Mouse (Mus musculus): ENCODE measurements around the gene Kirrel3.
A peak's percentile ranks its signal among the peaks of the same experiment; 100 is the strongest.

Kirrel3 gene

DNA sequence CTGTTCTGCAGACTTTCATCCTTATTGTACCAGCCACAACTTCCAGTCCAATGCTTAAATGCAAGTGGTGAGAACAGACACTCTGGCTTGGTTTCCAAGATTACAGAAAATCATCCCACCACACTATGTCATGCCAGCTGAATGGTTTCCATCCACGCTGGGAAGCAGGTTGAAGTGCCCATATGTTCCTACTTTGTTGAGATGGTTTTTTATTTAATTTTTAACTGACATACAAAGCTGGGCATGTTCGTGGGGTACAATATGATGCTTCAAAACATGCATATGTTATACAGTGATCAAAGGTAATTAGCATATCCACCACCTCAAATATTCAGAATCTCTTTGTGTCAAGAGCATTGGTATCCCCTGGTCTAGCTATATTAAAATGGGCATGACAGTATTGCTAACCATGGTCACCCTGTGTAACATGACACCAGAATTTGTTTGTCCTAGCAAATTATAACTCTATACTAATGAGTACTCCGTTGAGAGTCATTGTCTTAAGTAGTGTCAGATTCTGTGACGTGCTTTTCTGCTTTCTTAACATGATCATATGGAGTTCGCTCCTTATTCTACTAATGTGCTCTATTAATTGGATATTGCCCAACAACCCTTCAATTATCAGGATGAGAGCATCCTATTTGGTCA is 472.6 kb downstream of the Kirrel3 start:
- no peak for DNase-seq

- no peak for DNase-seq
Measured at GRCm38 (mm10) chr9:34960736-34961135, 475.0 kb downstream of the Kirrel3 start.

DNA sequence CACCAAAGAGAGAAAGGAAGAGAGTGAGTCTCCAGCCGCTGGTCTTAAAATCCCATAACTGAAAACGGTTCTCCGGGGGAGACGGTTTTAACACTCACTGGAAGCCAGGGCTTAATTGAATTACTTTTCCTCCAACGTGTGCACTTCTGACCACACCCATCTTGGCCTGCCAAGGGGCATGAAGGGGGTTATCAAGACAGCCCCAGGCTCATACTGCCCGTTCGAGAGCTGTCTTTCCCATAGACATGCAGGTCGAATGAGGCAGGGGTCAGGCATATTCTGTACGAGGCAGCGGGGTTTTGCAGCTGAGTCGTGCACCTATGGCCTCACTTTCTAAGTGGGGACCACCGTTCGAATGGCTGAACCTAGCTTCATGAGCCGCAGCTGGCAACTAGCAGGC is 475.5 kb downstream of the Kirrel3 start:
- no peak for DNase-seq

GRCm38 (mm10) chr9:34962251-34962650 is 476.6 kb downstream of the Kirrel3 start:
- DNase-seq = no peak

GRCm38 (mm10) chr9:34963593-34963992 is 477.9 kb downstream of the Kirrel3 start:
- DNase-seq = no peak

DNA sequence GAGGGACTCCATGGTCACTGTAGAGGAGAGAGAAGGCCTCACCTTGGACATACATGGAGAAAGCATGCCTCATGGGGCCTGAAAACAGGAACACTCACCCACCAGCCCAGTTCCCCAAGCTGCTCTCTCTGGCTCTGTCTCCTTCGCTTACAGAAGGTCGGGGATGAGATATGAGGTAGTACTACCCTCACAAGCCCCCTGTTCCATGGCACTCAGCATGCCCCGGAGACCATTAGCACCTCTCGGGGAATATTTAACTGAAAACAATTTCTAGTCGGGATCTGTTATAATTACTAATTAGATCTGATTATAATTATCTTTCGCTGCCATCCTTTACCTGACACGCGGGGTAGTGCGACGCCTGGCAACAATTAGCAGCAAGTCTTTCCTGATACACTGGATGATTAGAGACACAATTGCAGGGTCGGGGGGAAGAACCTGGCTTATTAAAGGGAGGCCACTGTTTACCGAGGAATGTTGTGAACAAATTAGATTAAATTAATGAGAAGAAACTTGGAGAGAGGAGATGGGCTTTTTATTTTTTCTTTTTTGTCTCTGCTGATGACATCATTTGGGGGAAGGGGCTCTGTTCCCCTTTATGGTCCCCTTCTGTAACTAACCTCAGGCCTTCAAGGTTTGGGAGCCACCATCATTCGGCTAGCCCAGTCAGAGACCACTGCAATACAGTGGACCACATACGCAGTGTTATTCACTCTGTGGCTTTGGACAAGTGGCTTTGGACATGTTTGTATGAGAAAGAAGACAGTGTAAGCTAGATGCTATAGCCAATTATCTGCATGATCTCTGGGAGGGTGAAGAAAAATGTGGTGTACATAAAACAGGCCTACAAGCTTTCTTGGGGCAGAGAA is 478.7 kb downstream of the Kirrel3 start:
- DNase-seq = no peak

DNA sequence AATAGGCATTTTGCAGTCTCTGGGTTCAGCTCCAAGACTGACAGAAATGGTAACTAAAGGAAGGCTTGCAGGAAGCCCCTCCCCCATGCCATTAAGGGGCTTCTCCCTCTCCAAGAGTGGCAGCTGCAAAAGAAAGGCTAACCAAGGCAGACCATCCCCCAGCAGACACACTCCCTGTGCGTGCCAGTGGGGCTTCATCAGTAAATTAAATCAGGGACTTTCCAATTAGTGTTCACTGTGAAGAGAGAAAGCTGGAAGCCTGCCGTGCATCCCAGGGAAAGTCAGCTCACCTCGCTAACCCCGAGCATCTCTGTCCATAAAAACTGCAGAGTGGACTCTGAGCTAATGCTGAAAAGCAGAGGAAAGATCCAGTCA is 479.3 kb downstream of the Kirrel3 start:
- no peak for DNase-seq

- DNase-seq = no peak
Measured at GRCm38 (mm10) chr9:34967772-34968171, 482.1 kb downstream of the Kirrel3 start.

DNA sequence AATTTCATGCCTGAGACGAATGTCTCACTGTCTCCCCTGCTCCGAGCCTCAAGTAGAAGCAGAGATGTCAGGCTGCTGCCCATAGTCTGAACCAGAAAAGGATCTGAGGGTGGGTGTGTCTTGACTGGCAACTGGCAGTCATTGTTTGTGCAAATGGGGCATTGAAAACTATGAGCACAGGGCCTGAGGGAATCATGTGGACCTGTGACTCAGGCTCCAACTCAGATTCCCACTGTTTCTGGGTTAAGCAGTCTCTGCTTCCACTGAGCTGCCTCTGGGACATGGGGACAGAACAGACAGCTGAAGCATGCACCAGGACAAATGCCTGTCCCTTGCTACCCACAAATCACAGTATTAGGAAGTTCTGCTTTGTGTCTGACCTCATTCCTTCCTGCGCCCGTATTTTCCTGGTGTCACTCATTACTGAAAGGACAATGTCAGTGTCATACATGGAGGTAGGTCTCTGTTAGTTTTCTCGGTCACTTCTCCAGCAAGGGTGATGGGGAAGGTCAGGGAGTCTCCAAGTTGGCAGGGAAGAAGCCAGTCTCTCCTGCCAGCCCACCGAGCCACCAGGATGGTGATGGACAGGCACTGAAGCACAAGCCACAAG is 484.3 kb downstream of the Kirrel3 start:
- DNase-seq = no peak

DNA sequence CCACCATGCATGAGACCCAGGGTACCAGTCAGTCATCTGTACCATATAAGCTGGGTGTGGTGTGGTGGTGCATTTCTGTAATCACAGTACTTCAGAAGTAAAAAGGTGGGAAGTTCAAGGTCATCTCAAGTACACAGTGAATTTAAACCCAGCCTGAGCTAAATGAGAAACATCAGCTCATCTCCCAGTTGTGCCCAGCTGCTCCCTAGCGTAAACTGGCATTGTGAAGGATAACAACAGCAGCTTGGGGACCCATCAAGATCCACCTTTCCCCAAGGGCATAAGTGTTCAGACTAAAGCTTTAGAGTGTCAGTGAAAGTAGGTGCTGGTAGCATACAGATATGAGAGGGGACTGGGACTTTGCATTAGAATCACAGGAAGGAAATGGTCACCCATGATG is 488.6 kb downstream of the Kirrel3 start:
- DNase-seq = no peak

DNA sequence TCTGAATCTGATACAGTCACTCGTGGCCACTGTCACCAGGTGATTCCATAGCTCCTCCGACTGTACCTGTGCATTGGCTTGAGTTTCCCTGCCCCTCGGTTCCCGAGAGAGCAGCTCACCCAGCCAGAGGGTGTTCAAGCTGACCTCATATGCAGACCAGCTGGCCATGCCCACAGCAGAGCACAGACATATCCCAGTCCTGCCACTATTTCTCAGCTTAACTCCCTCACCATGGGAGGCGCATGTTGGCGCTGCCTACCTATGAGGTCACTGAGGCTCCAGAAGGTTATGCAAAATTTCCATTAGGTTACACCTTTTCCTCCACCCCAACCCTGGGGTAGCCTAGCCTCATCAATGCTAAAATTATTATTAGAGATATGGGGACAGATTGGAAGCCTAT is 489.6 kb downstream of the Kirrel3 start:
- no peak for DNase-seq

DNA sequence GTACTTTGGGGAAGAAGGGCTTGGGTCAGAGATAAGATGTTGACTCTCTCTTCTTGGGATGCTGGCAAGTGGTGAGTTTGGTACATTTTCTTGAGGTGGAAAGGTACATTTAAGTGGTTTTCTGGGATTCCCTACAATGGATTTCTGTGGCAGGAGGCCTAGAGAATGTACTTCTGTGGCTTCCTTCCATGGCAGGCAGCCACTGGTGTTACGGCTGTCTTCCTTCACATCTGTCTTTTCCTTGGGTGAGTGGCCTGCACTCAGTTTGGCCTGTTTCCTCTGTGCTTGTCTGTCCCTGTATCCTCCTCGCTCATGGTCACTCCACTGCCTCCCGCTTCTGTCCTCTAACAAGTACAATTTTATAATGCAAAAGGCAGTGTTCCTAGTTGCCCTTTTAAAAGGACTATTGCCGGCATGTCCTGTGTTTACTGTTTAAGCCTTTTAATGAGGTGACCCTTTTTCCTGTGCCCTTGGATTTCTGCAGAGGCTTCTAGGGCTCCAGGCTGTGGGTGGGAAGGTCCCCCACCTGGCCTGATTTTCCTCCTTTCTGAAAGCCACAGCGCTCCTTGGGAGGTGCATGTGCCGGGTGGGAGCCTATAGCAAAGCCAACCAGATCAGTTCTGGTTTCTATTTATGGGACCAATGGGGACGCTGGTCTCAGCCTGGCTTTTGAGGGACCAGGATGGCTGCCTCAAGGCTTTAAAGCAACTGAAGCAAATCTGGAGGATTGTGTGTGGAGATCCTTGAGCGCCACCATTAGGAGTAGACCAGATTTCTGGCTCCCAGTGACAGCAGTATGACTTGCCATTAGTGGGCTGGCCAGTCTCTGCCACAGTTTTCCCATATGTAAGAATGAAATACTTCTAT is 491.1 kb downstream of the Kirrel3 start:
- no peak for DNase-seq

GRCm38 (mm10) chr9:34977700-34978099 is 492.0 kb downstream of the Kirrel3 start:
- no peak for DNase-seq

DNA sequence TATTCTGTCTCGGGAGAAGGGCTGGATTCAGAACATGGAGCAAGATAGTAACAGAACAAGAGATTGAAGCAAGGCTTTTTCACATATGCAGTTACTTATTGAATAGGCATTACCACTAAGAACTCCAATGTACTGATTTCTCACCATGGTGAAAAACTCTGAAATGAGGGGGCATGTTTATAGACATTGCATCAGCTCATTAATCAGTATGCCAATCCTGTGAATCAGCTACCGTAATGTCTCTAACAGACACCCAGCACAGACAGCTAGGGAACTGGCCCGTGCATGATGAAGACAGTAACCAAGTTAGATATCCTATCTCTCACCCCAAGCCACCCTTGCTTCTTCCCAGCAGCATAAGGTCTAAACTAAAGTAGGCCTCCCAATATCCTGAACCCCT is 492.5 kb downstream of the Kirrel3 start:
- no peak for DNase-seq

- no peak for DNase-seq
Measured at GRCm38 (mm10) chr9:34980516-34981265, 495.0 kb downstream of the Kirrel3 start.

DNA sequence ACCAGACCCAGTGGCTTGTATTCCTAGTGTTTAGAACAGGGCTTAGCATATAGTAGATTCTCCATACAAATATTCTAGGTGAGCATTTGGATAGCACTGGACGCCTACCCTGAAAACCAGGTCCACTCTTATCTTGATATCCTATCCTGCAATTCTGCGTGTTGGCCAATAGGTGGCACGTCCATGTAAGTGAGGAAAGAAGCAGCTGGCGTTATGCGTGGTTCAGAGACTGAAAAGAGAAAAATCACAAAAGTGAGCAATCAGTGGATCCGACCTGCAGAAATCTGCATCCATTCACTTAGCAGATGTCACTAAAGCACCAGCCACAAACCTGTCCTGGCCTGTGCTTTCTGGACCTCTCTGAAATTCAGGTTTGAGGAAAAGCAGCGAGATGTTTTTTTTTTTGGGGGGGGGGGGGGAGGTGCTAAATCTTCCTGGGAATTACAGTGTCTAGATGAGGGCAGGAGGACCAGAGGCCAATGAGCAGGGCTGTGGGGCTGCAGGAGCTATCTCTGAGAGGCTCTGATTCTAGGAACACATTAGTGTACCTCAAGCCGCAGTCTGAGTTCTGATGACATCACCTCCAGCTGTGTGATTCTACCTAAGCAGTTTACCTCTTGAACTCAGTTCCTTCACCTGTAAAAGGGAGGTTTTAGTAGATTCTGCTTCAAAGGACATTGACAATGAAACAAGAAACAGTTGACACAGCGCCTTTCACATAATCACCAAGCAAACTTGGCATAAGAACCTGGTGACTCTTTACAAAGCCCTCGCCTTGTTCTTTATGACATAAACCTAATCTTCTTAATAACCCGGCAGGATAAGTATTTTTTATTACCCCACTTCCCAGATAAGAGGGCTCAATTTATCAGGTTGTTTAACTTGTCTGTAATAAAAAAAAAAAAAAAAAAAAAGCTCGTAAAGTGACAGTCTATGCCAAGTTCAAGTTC is 498.1 kb downstream of the Kirrel3 start:
- peak; percentile 44 for DNase-seq

- DNase-seq = no peak
Measured at GRCm38 (mm10) chr9:34986156-34986555, 500.5 kb downstream of the Kirrel3 start.

- no peak for DNase-seq
Measured at GRCm38 (mm10) chr9:34987422-34988148, 501.9 kb downstream of the Kirrel3 start.

- no peak for DNase-seq
Measured at GRCm38 (mm10) chr9:34988683-34989082, 503.0 kb downstream of the Kirrel3 start.

DNA sequence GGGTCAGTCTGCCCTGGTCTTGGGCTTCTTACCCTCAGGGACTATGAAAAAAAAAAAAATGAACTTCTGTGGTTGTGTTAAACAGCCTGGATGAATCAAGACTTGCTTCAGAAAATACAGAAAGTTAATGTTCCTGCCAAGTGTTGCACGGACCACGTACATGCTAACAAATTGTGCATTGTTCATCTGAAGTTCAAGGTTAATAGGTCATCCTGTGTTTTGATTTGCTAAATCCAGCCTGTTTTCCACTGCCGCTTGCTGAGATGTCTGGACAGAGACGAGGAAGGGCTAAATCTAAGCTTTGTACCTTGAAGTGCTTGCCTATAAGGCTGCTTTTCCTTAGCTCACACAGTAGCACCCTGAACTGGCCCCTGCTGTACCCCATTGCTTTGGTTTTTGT is 506.5 kb downstream of the Kirrel3 start:
- DNase-seq = peak; percentile 22

Data from lung, postnatal 14 days (tissue).